Comparison of ENCODE assay signal across 10 mouse cellular contexts in genomic region chr14:120297137-120297749, GRCm38 (mm10). TPM values are rescaled to one million over a fixed set of nuclear protein-coding genes. Genes with fewer than 3 reads are reported as not detected.
DNase-seq lines count a peak whose midpoint lies in the region; ATAC-seq and TF ChIP-seq lines count a peak whose summit lies in the region.
"Had no signal": no experiment of that assay in that cellular context is flagged by ENCODE, and none has a peak within 500 bp of the region (broad histone marks: within the 10 kb centered on the region; RNA-seq: fewer than 3 reads in every experiment).

No protein-coding gene starts in this region.

- peak; percentile 31; the same call in 1 of the 2 replicates for ATAC-seq in heart, postnatal 0 days (ENCODE audit: insufficient read depth, low read depth)
- no peak for ATAC-seq in lung, embryonic 15.5 days (ENCODE audit: borderline replicate concordance, extremely low read depth, low FRiP score, low TSS enrichment)
- ATAC-seq in midbrain, embryonic 15.5 days (replicated peaks), result no peak
- no peak for ATAC-seq in forebrain, embryonic 14.5 days
- ATAC-seq: Patski had no signal

- TF ChIP-seq CTCF in kidney, adult 2 months (conservative IDR thresholded peaks at IDR 0.05; ENCODE audit: insufficient read depth, insufficient read length, low read depth, low read length), result no peak
- TF ChIP-seq CTCF in heart, postnatal 0 days (IDR thresholded peaks at IDR 0.05; ENCODE audit: low read depth), result no peak

- no peak for TF ChIP-seq POLR2A in kidney, adult 2 months (IDR thresholded peaks at IDR 0.05; ENCODE audit: low read depth, low read length)

- H3K27me3 ChIP-seq in kidney, adult 2 months (replicated peaks; ENCODE audit: control insufficient read depth, insufficient read depth, low read length), result no peaks in the 10 kb centered on the region
- H3K27me3 ChIP-seq in heart, postnatal 0 days (ENCODE audit: control insufficient read depth, insufficient read depth, low read length), result no peaks in the 10 kb centered on the region
- no peaks in the 10 kb centered on the region for H3K27me3 ChIP-seq in lung, embryonic 15.5 days
- no peaks in the 10 kb centered on the region for H3K27me3 ChIP-seq in midbrain, embryonic 15.5 days (replicated peaks)
- H3K27me3 ChIP-seq in forebrain, embryonic 14.5 days (replicated peaks; ENCODE audit: control insufficient read depth, insufficient read depth, low read length), result no peaks in the 10 kb centered on the region
- H3K27me3 ChIP-seq: Patski had no signal

- H3K9me3 ChIP-seq in heart, postnatal 0 days (replicated peaks; ENCODE audit: control insufficient read depth, low read length), result no peaks in the 10 kb centered on the region
- H3K9me3 ChIP-seq in lung, embryonic 15.5 days, result no peaks in the 10 kb centered on the region
- no peaks in the 10 kb centered on the region for H3K9me3 ChIP-seq in midbrain, embryonic 15.5 days
- no peaks in the 10 kb centered on the region for H3K9me3 ChIP-seq in forebrain, embryonic 14.5 days (replicated peaks; ENCODE audit: control insufficient read depth, low read length)

- 0 out of 2 replicates have a peak overlapping the region, but pooled peaks have one; percentile 17 for H3K4me3 ChIP-seq in kidney, adult 2 months (ENCODE audit: insufficient read depth, low read depth, low read length)
- peak overlapping the region; percentile 31 for H3K4me3 ChIP-seq in brown adipose tissue, adult 24 weeks (ENCODE audit: insufficient read depth, low read depth, low read length)
- peak overlapping the region; percentile 0; the same call in 1 of the 2 replicates for H3K4me3 ChIP-seq in heart, postnatal 0 days (ENCODE audit: low read depth, low read length)
- no peak overlapping the region for H3K4me3 ChIP-seq in lung, embryonic 15.5 days
- no peak overlapping the region for H3K4me3 ChIP-seq in midbrain, embryonic 15.5 days
- no peak overlapping the region for H3K4me3 ChIP-seq in forebrain, embryonic 14.5 days (ENCODE audit: low read depth, low read length)

- H3K27ac ChIP-seq in kidney, adult 2 months (ENCODE audit: insufficient read depth, low read depth, low read length), result peak overlapping the region; percentile 90
- peak overlapping the region; percentile 98 for H3K27ac ChIP-seq in brown adipose tissue, adult 24 weeks (replicated peaks; ENCODE audit: low read depth, low read length)
- peak overlapping the region; percentile 93 for H3K27ac ChIP-seq in heart, postnatal 0 days (ENCODE audit: low read depth)
- peak overlapping the region; percentile 87 for H3K27ac ChIP-seq in lung, embryonic 15.5 days
- H3K27ac ChIP-seq in midbrain, embryonic 15.5 days, result no peak overlapping the region
- H3K27ac ChIP-seq in forebrain, embryonic 14.5 days (ENCODE audit: low read depth, low read length), result no peak overlapping the region

- WGBS in kidney, adult 2 months, result 28% methylated on average over 16 of the region's 16 CpGs
- 11% methylated on average over 16 of the region's 16 CpGs for WGBS in heart, postnatal 0 days
- 13% methylated on average over 16 of the region's 16 CpGs for WGBS in lung, embryonic 15.5 days
- WGBS in midbrain, embryonic 15.5 days, result 63% methylated on average over 16 of the region's 16 CpGs
- WGBS in forebrain, embryonic 14.5 days, result 37% methylated on average over 16 of the region's 16 CpGs

- TF ChIP-seq EP300 in heart, postnatal 0 days (IDR thresholded peaks at IDR 0.05; ENCODE audit: low read depth), result no peak

- no peaks in the 10 kb centered on the region for H3K36me3 ChIP-seq in kidney, adult 2 months (ENCODE audit: control insufficient read depth, insufficient read depth, low read length)
- 0 out of 2 replicates have a peak, but pooled peaks cover 6% of the 10 kb centered on the region for H3K36me3 ChIP-seq in heart, postnatal 0 days (replicated peaks; ENCODE audit: control insufficient read depth, insufficient read depth, low read length)
- H3K36me3 ChIP-seq in lung, embryonic 15.5 days, result no peaks in the 10 kb centered on the region
- no peaks in the 10 kb centered on the region for H3K36me3 ChIP-seq in midbrain, embryonic 15.5 days (replicated peaks)
- no peaks in the 10 kb centered on the region for H3K36me3 ChIP-seq in forebrain, embryonic 14.5 days (ENCODE audit: control insufficient read depth, insufficient read depth, low read length)

- DNase-seq in kidney, adult 2 months, result peak; percentile 63
- no peak for DNase-seq in kidney, adult 11 months
- DNase-seq in heart, postnatal 0 days (ENCODE audit: low spot score), result no peak
- DNase-seq in ovary, adult 18-20 months (ENCODE audit: low spot score), result no peak
- DNase-seq in forebrain, embryonic 14.5 days (ENCODE audit: low spot score), result no peak
- DNase-seq: cerebellum, adult 8-10 months had no signal

- peak overlapping the region; percentile 35 for H3K4me2 ChIP-seq in heart, postnatal 0 days (ENCODE audit: low read depth, low read length)
- H3K4me2 ChIP-seq in lung, embryonic 15.5 days, result peak overlapping the region; percentile 33
- no peak overlapping the region for H3K4me2 ChIP-seq in midbrain, embryonic 15.5 days
- no peak overlapping the region for H3K4me2 ChIP-seq in forebrain, embryonic 14.5 days (ENCODE audit: low read length)

- peaks cover 36% of the 10 kb centered on the region for H3K4me1 ChIP-seq in kidney, adult 2 months (ENCODE audit: control insufficient read depth, insufficient read depth, low read length)
- peaks cover 56% of the 10 kb centered on the region for H3K4me1 ChIP-seq in brown adipose tissue, adult 24 weeks (ENCODE audit: control insufficient read depth, insufficient read depth, insufficient read length, low read length)
- H3K4me1 ChIP-seq in heart, postnatal 0 days (ENCODE audit: control insufficient read depth, insufficient read depth), result peaks cover 84% of the 10 kb centered on the region
- peaks cover 90% of the 10 kb centered on the region for H3K4me1 ChIP-seq in lung, embryonic 15.5 days
- peaks cover 14% of the 10 kb centered on the region for H3K4me1 ChIP-seq in midbrain, embryonic 15.5 days
- no peaks in the 10 kb centered on the region; the same call in 1 of the 2 replicates for H3K4me1 ChIP-seq in forebrain, embryonic 14.5 days (ENCODE audit: control insufficient read depth, insufficient read depth, low read length)

- peak overlapping the region; percentile 41 for H3K9ac ChIP-seq in heart, postnatal 0 days (replicated peaks; ENCODE audit: low read depth, low read length)
- H3K9ac ChIP-seq in lung, embryonic 15.5 days, result 0 out of 2 replicates have a peak overlapping the region, but pooled peaks have one; percentile 8
- H3K9ac ChIP-seq in midbrain, embryonic 15.5 days, result no peak overlapping the region
- H3K9ac ChIP-seq in forebrain, embryonic 14.5 days (ENCODE audit: low read length), result no peak overlapping the region

RNA-seq across cellular contexts. Expression of gene Mbnl2, which starts 21.8 kb away (rescaled TPM):
- polyA plus RNA-seq in kidney, adult 2 months (2012; rRNA removed), result 50.0 and 53.9 TPM in 2 replicates
- polyA plus RNA-seq in brown adipose tissue, adult 24 weeks (2012; ENCODE audit: insufficient read depth, insufficient read length, missing spikeins), result 152 and 170 TPM in 2 replicates
- total RNA-seq in heart, postnatal 0 days (2014; rRNA removed; ENCODE audit: low replicate concordance), result 288 and 337 TPM in 2 replicates
- 136 and 137 TPM in 2 replicates for polyA plus RNA-seq in heart, postnatal 0 days (2015; fragmentation: Nextera tagmentation; extraction: Ambion mirVana)
- 130 and 141 TPM in 2 replicates for polyA plus RNA-seq in lung, embryonic 15.5 days (2015; fragmentation: Nextera tagmentation; extraction: Ambion mirVana)
- 20.0 and 21.2 TPM in 2 replicates for polyA plus RNA-seq in midbrain, embryonic 15.5 days (2015; fragmentation: Nextera tagmentation; extraction: Ambion mirVana)
- polyA plus RNA-seq in forebrain, embryonic 14.5 days (2014; fragmentation: Nextera tagmentation; extraction: Ambion mirVana), result 21.6 and 27.8 TPM in 2 replicates

Comparison
In these comparisons a context has a peak if more than half of its experiments do, and no peak if none do; other contexts are left out.
1. H3K27ac ChIP-seq: peak in kidney, adult 2 months (single experiment), brown adipose tissue, adult 24 weeks (single experiment), heart, postnatal 0 days (single experiment) and lung, embryonic 15.5 days (single experiment); none in midbrain, embryonic 15.5 days (single experiment) and forebrain, embryonic 14.5 days (single experiment).
2. H3K4me3 ChIP-seq: peak in kidney, adult 2 months (single experiment), brown adipose tissue, adult 24 weeks (single experiment) and heart, postnatal 0 days (single experiment); none in lung, embryonic 15.5 days (single experiment), midbrain, embryonic 15.5 days (single experiment) and forebrain, embryonic 14.5 days (single experiment).
3. H3K4me2 ChIP-seq: peak in heart, postnatal 0 days (single experiment) and lung, embryonic 15.5 days (single experiment); none in midbrain, embryonic 15.5 days (single experiment) and forebrain, embryonic 14.5 days (single experiment).
4. H3K9ac ChIP-seq: peak in heart, postnatal 0 days (single experiment) and lung, embryonic 15.5 days (single experiment); none in midbrain, embryonic 15.5 days (single experiment) and forebrain, embryonic 14.5 days (single experiment).